Mouse (Mus musculus) retina, embryonic 14.5 days (tissue): ENCODE results near the gene Slc12a3.

ENCODE experiments used
- DNase-seq: peaks from one replicate; pipeline ENCODE4 v3.0.0-alpha.2; 2015; ENCODE audit warnings: low spot score

Slc12a3 gene

DNA sequence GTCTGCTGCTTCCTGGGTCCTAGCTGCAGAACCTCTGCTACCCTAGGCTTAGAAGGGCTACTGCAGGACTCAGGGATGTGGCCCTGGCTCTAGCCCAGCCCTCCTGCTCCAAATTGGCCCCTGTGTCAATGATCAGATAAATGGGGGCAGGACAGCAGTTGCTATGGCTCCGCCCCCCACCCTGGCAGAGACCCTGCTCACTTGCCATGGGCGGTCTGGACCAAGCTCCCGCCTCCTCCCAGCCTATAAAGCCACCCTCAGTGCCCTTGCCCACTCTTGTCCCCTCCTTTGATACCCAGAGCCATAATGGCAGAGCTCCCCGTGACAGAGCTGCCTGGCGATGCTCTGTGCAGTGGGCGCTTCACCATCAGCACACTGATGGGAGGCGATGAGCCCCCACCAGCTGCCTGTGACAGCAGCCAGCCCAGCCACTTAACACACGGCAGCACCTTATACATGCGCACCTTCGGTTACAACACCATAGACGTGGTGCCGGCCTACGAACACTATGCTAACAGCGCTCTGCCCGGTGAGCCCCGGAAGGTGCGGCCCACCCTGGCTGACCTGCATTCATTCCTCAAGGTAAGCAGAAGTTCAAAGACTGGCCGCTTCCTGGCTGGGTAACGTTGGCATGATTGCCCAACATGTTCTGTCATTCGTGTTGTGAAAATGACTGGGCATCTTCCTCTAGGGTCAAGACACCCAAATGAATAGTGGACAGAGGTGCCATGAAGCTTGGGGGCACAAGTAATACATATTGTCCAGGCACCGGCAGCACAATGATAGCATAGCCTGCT, at the start of gene Slc12a3:
Gene Slc12a3, plus strand, starts transcription at position 270 of the 797 bp plus-strand sequence.
- DNase-seq = no peak

DNA sequence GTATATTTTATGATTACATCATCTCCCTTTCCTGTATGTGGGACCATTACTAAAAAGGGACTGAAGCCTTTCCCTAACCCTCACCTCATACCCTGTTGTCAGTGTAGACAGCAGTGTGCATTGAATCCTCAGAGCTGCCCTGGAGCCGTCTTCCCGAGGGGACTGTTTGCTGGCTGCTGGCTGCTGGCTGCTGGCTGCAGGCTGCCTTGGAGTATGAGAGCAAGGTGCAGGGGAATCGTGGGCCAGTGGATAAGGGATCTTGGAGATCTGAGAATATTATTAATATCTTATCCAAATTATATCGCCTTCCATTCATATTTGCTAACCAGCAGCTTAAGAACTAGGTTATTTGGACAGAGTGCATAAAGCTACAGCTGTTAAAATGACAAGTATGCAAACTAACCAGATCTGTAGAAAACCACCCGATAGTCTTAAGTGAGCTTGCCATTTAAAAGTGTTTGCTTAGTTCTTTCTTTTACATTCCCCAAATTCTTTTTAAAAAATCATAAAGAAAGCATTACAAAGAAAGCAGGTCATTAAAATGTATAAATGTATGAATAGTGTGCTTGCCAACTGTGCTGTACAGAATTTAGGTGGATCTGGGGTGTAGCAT, 48.9 kb upstream of the Slc12a3 start:
- DNase-seq = no peak

DNA sequence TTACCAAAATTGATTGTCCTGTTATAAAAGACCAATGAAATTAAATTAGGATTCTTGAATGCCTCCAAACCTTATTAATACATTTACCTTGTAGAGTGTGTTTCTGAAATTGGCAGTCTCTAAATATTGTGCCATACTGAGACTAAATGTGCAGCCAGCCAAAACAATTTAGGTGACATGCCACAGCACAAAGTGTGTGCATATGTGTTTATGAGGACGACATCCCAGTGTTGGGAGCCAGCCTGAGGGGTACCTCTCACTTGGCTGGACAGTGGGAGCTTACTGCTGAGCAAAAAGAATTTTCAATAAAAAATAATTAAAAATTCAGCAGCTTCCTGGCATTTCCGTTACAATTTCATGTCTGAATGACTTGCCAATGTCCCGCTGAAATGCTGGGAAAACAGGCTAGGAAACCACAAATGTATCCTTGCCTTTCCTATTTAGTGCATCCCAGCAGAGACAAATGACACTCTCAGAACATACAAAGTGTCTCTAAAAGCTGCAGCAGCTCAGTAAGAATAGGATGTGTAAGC, 46.5 kb upstream of the Slc12a3 start:
- no peak for DNase-seq

DNA sequence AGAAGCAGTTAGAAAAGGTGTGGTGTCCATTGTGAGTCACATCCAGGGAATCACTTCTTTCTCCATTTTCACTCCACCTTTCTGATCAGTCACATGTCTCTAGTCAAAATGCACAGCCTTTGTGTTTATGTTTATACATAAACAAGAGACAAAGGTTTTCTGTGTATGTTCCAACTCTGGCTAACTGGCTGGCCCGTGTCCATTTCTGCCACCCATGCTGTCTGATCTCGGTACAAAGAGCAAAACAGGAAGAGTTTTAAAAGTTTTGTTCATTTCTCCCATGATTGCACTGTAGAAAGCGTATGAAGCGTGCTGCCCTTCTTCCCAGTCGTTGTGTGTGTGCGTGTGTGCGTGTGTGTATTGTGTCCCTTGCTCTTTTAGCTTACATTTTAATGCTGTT, 44.8 kb upstream of the Slc12a3 start:
- DNase-seq = no peak

DNA sequence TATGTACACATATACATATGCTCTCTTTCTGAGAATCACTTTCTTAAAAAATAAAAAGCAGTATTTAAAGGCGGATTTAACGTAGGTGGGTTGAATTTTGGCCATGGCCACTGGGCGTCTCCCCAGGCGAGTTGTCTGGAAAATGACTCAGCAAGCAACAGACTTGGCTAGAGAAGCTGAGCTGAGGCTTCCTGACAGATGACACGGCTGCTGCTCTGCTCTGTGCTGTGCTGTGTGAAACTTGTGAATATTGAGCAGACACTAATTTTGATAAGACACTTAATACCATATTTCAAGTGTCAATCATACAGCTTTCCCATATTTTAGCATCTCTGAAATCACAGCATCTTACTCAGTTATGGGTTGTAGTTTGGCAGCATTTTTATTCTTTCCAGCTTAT, 38.4 kb upstream of the Slc12a3 start:
- no peak for DNase-seq

DNA sequence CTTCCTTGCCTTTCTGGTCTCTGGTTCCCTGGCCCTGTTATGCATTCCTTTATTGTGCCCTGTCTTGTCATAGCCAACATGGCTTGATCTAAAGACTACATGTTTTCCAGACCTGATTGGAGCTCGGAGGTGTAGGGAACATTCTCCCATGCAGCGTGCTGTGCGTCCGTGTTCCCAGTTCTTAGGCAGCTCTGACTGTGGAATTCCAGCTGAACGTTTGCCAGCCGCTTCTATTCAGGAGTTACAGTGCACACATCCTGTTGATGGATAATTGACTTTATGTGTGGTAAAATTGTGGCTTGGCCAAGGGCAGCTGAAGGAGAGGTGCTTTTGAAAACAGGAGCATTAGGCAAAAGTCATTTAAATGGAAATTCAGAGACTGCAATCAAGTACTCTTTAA, 36.9 kb upstream of the Slc12a3 start:
- no peak for DNase-seq

DNA sequence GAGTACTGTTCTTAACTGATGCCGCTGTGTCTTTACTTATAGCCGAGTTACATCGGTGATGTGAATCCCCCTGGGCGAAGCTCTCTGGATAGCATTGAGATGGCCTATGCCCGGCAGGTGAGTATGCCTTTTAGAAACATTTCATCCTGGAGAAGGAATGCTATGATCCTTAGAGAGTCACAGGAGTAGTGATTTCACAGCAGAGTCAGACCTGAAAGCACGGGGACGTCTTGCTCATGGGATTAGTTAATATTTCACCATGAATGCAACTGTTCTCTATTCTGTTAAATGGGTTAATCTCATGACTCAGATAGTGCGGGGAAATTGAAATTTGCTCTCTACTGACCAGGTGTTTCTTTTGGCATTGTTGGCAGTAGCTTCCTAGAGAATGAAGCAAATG, 36.4 kb upstream of the Slc12a3 start:
- no peak for DNase-seq

DNA sequence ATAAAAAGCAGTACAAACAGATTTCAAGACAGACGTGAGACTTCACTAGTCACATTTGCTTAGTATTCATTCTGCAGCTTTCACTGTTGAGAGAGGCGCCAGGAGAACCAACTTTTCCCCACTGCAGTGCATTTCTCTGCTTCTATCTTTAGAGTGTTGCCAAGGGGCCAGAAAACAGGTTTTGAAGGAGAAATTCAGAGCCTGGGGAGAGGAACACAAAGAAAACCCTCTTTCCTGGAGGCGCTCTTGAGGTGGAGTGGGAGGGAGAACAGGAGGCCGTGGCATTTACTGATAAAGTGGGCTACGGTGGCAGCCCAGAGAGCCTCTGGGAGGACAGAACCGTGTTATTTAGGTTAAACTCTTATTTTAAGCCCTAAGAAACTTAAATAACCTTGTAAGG, 33.3 kb upstream of the Slc12a3 start:
- DNase-seq = no peak

DNA sequence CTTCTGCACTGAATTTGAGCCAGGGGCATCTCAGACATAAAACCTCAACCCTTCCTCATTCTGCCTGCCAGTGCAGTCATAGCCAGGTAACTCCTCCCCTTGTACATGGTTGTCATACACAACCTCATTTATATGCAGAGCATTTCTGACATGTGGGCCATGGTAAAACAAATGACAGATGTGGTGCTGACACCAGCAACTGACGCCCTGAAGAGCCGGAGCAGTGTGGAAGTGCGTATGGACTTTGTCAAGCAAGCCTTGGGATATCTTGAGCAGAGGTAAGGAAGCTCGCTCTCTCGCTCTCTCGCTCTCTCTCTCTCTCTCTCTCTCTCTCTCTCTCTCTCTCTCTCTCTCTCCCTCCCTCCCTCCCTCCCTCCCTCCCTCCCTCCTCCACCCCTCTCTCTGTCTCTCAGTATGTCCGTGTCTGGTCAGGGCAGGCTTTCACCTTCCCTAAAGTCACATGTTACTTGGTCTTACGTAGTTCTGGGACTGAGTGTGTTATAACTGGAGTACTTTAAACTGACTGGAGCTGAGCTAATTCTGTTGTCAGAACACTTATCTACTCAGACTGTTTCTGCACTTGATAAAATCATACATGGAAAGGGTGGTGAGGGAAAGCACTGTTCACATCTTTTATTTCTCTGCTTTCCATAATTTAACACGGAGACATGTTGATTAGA, 32.5 kb upstream of the Slc12a3 start:
- DNase-seq = no peak

DNA sequence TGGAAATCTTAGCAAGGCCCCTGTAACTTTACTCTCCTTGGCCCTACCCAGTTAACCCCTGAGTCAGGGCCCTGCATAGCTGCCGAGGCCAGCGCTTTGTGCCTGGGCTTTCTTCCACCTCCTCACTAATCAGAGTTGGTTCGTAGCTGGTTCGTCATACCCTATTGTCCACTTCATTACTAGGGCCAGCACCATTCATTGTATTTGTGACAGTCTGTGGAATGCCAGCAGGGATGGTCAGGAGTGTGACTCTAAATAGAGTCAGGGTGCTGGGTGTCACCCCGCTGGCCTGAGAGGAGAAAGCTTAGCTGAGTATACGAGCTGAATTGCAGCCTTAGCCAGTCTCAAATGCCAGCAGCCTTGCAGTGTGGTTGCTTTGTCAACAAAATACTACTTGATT, 31.9 kb upstream of the Slc12a3 start:
- DNase-seq = peak; percentile 5

DNA sequence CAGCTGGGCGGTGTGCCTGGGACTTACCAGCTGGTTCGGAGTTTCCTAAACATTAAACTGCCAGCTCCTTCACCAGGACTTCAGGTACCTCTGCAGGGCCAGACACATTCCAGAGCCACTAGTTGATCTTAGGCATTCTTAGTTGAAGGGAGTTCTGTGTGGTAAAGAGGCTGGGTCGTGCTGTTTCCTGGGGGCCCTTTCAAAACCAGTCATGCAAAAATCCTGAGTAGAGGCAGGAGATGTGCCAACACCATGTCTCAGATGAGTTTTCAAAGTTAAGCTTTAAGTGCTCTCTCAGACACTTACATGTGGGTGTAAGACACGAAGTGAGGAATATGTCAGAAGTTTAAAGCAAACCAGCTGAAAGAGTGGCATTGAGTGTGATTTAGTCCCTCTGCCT, 28.2 kb upstream of the Slc12a3 start:
- no peak for DNase-seq

DNA sequence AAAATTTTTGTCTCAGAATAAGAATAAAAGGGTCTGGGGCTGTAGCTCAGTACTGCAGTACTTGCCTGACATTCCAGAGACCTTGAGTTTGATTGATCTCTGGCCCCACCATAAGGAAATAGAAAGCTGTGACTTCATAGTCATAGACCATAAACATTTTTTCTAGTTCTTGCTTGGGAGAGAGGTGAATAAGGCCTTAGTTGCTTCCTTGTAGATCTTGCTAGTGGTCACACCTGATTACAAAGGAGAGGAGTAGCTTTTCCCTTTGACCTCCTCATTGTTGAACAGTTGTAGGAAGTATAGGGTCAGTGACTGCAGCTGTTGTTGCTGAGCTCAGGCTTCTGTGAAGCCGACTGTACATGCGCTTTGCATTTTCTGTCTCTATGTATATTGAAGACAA, 24.6 kb upstream of the Slc12a3 start:
- DNase-seq = no peak

DNA sequence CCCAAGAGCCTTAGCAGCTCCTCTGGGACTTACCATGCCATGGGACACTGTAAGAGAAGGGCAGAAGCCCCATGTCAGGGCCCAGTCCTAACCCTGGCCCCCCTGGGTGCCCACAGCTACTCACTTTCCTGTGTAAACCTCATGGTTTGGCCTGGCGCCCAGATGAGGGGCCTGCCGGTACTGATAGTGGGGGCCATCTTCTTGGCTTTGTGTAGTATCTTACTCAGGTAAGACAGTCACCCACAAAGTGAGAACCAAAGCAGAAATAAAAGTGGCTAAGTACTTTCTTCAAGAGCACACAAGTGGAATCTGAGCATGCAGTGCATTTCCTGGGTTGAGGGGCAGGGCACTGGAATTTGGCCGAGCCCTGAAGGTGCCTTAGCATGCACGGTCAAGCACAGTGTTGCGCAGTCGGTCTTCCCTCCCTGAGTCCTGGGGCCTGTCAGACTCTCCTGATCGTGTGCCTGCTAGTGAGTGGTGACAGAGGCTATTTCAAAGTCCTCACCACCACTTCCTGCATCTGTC, 21.9 kb upstream of the Slc12a3 start:
- DNase-seq = no peak

DNA sequence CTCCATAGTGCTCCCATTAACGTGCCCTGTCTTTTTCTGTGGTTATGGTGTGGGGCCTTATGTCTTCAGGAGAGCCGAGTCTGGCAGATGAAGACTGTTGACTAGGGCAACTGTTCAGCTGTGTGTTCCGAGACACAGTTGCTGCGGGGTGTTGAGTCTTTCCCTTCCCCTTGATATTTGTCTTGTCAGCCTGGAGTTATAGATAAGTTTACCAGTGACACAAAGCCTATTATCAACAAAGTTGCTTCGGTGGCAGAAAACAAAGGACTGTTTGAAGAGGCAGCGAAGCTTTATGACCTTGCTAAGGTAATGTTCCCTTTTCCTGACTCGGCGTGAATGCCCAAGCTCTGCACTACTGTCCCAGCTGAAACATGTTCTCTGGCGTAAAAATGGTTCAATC, 21.3 kb upstream of the Slc12a3 start:
- no peak for DNase-seq

DNA sequence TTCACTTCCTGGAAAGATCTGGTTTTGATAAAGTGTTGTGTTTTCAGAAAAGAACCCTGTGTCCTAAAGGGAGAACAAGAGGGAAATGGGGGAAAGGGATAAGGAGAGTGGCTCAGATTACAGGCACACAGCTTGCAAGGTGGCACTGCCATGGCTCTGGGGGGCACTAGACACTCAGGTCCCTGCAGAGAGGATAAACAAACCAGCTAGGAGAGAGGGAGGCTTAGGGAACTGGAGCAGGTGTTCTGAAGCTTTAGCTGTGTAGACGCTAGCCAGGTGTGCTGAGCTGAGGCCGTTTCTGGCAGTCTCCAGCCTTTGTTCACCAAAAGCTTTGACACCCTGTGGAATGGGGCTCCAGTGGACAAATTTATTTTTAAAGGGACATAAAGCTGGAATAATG, 14.9 kb upstream of the Slc12a3 start:
- no peak for DNase-seq

DNA sequence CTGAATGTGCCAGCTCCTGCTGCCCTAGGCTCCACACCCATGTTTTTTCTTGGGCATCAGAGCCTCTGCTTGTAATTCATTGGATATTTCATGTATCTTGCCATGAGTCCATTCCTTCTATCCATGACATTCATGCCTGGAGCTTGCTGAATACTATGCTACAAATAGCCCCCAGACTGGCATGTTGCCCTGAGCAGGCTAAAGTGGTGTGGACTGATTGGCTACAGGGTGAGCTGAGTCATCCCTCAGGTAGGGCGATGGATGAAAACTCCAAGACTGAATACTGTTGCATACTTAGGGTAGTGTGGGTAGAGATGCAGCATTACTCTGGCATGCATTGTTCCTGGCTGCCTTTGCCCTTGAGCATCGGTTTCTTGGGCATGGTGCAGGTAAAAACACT, 11.8 kb upstream of the Slc12a3 start:
- no peak for DNase-seq

DNA sequence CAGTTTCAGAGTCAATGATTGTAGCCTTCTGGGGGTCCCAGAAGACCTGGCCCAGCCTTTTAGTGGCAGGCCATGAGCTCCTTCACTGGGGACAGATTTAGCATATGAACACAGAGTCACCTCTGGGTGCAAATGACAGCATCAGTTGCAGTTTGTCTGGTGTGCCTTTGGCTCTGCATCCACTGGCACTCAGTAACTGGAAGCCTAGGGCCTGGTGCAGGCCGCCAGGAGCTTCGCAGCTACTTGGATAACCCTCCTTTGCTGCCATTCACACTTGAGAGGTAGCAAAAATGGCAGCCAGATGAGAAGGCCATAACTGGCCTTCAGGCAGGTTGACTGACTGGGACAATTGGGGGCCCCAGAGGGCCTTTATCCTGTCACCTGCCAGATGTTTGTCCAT, 11.3 kb upstream of the Slc12a3 start:
- DNase-seq = no peak

DNA sequence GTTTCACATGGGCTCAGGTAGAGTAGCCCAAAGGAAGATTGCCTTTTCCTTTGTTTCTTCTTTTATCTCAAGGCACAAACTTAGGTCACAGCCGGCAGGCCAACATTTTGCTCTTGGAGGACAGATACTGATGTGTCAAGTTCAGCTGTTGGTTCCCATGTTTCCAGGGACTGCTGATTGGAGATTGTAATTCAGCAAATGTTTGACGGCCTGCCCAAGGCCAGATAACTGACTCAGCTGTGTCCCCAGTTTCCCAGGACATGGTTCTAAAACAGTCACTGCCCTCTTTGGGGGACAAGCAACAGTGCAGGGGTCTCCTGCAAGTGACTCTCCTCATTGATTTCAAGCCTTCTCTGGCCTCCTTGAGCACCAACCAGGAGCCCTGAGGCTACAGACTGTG, 9.0 kb upstream of the Slc12a3 start:
- DNase-seq = no peak

DNA sequence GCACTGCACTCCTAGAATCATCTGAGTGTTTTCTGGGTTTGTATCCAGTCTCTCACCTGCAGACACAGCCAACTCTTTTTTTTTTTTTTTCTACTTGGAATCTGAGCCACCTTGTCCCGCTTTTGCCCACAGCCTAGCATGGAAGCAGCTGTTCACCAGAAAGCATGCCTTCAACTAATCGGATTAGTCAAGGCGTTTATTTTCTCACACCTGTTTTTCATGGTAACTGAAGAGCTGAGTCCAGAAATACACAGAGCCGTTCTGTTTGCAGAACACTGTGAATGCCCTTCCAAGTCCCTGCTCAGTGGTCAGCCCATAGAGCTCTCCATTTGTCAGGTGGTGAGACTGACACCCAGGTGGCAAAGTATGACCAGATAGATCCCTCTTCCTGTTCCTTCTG, 6.9 kb upstream of the Slc12a3 start:
- DNase-seq = no peak

DNA sequence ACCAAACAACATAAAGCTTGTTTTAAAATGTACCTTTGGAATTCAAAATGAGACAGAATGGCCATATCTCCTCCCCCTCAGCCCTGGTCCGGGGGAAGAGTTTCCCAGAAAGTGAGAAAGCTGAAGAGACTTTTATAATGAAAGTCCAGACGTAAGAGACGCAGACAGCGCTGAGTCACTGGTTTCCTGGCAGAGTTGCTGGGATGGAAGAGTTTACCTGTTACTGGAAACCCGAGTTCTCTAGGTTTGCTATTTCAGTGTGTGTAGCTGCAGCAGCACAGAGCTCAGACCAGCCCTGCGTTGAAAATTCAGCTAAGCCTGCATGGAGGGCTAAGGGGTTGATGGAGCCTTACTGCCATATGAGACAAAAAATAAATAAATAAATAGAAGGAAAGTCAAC, 6.0 kb upstream of the Slc12a3 start:
- no peak for DNase-seq

DNA sequence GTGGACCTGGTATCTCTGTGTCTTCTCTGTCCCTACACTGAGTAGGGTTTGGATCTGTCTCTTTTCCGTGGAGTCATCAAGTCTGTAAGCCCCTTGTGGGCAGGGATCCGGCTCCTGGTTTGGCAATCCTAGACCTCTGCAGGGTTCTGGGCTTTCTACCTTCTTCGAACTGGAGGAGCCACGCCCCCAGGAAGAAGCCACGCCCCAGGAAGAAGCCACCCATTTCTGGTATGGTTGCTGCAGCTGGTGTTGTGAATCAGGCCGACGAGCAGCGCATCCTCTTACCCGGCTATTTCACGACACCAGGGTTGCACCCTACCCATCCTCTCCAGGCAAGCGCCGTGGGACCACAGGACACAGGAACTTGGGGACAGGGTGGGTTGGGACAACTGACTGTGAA, 4.9 kb upstream of the Slc12a3 start:
- no peak for DNase-seq

DNA sequence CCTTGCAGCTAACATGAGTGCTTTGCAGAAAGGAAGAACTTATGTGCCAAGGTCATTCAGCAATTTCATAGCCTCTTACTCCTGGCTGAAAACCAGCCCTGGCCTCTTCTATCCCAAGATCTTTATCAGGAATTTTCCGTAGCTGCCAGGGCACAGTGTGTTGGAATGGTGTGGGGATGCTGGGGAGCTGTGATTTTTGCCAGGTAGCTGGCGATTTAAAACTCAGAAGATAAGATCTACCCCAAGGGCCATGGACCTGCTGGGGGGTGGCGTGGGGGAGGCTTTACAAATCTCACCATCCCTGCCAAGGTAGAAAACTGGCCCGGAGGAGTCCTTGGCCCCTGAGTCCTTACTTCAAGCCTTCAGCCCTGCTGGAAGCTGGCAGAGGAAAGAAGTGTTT, 3.0 kb upstream of the Slc12a3 start:
- no peak for DNase-seq

DNA sequence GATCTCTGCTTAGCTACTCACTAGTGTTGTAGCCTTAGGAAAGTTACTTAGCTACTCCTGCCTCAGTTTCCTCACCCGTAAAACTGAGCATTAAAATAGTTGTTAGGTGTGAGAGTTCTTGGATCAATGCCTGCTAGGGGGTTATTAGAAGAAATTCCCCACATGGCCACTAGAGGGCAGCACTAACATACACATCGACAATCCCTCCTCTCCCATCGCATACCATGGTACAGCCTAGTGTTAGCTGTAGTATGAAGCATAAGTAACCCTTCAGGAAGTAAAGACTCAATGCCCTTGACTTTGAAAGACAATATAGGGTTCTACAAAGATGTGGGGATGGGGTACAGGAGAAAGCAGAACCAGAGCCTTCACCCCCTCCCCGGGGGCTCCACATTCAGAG, 1.7 kb downstream of the Slc12a3 start:
- DNase-seq = peak; percentile 94
